Mouse (Mus musculus): Measurements from ENCODE around the gene Tox2.

Tox2 gene

DNA sequence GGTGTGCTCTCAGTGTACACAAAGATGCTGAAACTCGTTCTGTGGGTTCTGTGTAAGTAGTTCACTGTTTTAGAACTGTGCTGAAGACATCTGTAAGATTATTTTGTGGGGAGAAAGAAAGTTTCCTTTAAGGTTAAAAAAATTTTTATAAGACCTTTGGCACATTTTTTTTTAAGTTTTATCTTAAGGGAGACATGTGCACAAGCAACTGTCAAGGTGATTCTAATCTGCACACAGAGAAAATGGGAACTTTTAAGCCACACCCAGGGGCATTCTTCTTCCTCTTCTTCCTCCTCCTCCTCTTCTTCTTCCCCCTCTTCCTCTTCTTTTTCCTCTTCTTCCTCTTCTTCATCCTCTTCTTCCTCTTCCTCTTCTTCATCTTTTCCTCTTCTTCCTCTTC, 120.2 kb downstream of the Tox2 start:
- no peak for DNase-seq (ENCODE audit: low spot score)

DNA sequence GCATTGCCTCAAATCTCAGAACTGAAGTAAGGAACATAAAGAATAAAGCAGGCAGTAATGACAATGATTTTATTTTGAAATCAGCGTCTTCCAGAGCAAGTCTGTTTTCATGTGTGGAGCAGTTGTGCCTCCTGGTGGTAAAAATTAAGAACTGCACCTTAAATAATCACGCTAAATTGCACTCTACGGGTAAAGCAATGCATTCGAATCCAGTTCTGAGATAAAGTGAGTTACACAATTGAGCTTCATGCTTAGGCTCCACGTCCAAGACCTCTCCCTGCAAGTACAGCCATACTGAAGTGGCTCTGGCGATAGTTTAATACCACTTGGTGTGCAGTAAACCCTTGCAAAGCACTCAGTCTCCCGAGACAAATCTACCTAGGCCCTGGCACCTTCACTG, 127.8 kb downstream of the Tox2 start:
- DNase-seq (ENCODE audit: low spot score), result no peak

DNA sequence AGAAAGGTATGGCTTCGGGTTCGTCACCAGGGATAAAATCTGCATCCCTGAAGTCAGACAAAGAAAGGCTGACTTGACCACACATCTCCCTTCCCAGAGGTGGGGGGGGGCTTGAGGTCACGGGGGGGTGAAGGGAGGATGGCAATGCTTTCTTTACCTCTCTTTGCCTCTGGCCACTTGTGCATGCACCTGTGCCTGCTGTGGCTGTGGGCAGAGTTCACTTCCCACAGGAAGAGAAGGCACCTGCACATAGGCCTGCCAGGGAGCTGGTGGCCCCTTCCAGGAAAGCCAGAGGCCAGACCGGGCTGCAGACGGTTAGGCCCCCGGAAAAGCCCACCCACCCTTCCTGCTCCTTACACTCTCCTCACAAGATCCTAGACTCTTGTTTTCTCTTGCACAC, 128.5 kb downstream of the Tox2 start:
- no peak for DNase-seq (ENCODE audit: low spot score)

DNA sequence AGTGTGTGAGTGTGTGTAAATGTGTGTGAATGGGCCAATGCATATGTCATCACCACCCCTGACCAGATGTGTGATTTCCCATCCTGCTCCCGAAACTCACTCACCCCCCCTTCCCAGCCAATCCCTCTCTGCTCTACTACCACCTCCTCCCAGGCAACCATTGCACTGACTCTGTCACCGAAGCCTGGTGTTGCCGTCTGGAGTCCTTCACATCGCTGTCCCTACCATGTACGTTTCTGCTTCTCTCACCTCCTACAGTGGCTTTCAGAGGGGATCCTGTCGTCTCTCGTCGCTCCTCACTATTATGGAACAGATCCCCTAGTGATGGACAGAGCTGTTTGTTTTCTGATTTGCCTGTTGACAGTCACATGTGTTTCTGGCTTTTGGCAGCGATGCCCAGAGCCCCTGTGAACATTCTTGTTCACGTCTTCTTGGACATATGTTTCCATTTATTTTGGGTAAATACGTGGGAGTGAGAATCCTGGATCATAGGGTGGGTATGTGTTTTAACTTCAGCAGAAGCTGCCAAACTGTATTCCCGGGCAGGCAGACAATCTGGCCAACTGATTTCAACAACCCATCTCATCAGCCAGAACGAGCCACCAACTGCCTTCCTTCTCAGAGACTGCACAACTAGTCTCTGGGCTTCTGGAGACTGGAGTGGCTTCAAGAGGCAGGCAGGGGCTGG, 129.6 kb downstream of the Tox2 start:
- DNase-seq (ENCODE audit: low spot score), result no peak

DNA sequence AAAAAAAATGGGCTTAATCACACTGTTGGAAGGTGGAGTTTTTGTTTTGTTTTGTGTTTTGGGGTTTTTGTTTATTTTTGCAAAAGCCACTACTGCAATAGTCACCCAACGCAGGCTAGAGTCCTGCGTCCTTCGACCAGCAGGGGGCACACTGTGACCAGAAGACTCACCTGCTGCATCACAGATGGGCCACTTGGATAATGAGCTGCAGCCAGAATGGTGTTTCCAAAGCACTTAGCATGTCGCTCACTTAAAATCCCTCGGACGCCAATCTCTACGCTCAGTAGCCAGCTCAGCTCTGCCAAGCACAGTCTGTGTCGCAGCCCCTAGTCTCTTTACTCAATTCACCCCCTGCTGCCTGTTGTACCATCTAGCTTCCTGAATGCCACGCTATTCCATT, 137.3 kb downstream of the Tox2 start:
- DNase-seq (ENCODE audit: low spot score), result peak; percentile 87

DNA sequence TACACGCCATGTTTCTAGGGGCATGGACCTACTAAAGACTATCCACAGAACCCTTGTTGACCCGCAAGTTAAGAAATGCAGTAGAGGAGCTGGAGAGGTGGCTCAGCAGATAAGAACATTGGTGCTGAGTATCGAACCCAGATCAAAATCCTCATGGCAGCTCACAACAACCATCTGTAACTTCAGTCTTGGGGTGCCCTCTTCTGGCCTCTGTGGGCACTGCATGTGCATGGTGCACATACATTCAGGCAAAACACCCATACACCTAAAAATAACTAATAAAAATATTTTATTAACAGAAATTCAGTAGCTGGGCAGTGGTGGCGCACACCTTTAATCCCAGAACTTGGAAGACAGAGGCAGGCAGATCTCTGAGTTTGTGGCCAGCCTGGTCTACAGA, 140.7 kb downstream of the Tox2 start:
- DNase-seq (ENCODE audit: low spot score), result peak; percentile 58

DNA sequence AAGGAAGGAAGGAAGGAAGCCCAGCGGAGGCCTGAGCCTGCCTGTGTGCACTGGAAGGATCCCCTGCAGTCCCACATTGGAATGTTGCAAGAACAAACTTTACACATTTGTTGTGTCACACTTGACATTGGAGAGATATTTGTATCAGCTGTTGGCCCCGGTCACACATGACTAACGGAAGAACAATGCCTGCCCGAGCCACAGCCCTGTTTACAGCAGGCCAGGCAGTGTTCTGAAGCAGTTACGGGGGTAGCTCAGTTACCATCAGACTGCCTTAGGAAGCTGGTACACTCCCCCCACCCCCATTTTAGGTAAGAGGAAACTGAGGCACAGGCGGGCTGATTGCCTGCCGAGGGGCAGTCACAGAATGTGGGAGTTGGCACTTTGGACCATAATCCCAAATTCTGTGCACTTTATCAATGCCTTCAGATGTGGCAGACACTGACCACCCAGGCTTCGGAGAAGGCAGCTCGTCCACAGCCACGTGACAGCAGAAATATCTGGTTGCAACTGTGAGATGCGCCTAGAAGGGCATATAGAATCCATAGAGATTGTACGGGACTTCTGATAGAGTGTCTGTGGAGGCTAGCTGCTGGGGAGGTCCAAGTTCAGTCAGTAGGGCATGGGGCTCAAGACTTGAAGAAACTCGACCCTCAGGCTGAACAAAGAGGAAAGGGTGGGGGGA, 142.2 kb downstream of the Tox2 start:
- no peak for DNase-seq (ENCODE audit: low spot score)

DNA sequence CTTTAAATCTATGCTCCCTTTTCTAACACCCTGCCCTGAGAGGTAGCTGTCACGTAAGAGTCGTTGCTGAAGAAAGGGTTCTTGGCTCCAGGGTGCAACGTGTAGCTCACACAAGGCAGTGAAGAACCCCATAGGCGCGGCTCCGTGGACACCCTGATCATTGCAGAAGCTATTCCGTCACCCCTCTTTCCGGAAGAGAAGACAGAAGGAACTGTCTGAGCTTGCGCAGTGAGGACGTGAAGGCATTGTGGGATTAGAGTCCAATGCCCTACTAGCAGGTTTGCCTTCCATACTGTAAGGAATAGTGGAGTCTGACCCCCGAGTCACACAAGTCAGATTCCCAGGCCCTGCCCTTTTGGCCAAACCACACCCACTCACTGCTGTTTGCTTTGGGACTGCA, 143.6 kb downstream of the Tox2 start:
- no peak for DNase-seq (ENCODE audit: low spot score)

DNA sequence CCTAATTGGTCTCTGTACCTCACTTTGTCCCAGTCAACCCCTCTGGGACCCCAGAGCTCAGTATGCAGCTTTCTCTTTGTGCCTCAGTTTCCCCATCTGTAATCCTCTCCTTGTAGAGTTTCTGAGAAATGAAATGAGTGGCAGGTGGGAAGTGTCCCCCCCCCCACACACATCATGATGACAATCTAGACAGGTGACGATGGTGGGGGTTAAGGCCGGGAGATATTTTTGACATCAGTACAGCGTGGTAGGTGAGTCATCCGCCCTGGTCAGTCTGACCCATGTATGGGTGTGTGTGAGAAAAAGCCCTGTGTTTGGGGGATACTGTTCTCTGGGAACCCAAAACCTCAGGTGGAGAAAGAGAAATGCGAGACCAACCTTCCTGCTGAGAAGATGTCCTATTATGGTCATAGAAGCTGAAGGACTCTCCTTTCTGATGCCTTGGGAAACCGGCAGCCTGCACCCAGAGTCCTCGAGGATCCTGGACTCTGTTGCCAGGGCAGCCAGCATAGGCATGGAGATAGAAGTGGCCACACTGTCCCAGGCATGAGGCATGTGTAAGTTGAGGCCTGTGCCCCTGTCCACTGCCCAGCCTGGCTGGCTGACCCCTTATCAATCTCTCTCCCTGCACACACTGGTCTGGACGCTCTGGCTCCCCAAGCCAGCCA, 144.7 kb downstream of the Tox2 start:
- DNase-seq (ENCODE audit: low spot score), result no peak

DNA sequence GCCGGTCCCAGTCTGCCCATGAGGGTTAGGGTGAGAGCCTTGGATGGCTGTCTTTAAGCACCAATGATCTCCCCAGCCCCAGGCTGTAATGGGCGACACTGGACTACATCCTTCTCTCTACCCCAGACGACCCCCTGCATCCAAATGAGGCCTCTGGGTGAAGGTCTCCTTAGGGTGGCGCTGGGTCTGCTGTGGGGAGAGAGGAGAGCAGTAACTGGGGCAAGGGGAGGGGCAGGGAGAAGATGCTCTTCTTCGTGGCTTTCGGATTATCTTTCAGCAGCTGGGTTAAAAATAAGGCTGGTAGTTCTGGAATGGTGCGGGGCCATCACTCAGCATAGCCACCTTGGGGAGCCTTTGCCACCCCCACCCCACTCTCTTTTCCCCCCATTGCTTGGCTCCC, 145.8 kb downstream of the Tox2 start:
- no peak for DNase-seq (ENCODE audit: low spot score)

DNA sequence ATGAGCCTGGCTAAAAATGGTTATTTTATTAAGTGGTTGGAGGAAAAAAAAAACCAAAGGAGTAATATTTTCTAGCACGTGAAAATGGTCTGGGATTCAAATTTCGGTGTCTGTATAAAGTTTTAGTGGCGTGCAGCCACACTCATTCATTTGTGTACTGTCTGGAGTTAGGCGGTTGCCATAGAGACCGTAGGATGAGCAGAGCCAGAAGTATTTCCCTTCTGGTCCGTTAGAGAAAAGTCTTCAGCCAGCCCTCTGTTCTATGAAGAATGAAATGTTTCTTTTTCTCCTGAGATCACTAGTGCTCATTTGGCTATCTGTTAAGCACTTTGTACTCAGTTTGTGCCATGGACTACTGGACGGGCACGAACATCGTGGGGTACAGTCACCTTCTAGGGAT, 146.5 kb downstream of the Tox2 start:
- DNase-seq (ENCODE audit: low spot score), result no peak

DNA sequence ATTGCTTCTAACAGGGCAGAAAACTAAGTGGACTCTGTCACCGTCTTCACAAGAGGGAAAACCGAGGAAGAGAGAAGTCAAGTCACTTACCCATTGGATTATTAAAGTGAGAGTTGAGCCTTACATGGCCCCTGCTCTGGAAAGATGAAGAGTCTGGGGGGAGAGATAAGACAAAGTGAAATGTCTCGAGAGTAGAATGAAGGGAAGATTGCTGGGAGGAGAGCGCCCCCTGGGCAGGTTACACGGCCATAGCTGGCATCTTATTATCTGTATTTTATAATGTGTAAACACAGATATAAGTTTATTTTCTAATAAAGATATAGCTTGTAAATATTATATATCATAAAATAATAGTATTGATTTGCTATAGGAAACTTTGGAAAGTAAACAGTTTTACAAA, 147.5 kb downstream of the Tox2 start:
- DNase-seq (ENCODE audit: low spot score), result no peak

DNA sequence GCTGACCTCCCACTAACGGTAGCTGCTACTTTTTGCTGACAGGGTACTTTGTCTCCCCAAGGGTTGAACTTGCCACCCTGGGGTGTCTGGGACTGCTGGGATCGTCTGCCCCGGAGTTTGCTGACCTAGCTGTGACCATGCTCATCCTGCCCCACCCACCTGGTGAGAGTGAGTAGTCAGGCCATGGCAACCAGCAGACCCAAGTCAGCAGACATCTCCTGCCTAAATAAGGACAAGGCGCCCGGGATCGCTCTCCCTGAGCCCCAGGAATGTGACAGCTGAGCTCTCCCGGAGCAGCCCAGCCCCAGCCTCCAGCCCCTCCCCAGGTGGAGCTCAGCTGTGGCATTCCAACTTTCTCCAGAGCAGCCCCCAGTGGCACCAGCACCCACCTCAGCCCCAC, 150.8 kb downstream of the Tox2 start:
- no peak for DNase-seq (ENCODE audit: low spot score)

DNA sequence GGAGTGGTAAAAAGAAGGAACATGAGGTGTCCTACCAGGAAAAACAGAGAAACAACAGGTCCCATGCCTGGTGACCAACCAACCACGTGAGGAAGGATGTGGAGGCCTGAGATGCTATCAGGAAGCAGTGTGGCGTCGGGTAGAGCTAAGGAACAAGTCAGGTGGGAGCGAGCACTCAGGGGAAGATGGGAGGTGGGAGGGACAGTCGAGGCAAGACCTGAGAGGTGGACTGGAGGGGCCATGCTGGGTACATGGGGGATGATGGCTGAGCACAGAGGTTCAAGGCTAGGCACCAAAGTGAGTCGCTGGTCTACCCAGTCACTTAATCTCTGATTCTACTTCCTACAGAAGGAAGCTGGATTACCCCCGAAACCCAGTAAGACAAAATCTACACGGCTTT, 152.7 kb downstream of the Tox2 start:
- DNase-seq (ENCODE audit: low spot score), result no peak

DNA sequence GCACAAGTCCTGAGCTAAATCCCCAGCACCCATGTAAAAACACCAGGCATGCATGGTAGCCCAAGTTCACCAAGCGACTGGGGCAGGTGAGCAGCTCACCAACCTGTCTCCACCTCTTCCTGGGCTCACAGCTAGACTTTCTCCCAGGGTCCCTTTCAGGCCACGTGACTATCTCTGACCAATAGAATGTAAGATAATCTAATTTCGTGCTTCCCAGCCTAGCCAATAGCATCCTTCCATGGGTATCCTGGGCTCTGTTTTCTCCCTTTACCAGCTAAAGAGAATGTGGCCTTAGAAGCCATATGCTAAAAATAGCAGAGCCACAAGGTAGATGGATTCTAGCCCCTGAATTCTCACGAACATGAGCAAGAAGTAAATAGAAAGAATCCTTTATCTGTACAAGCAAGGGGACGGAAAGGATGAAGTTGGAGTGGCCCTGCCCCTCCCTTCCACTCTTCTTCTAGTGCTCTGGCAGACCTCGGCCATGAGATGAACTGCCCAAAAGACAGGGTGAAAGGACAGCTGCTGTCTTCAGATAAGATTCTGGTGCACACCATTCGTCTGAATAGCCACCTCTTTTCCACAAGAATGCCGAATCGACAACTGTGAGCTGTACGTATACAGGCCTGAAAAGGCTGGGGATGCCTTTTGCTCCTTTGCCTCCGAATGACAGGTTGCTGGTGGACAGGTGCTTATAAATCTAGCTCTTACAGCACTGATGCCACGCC, 153.4 kb downstream of the Tox2 start:
- DNase-seq (ENCODE audit: low spot score), result no peak

DNA sequence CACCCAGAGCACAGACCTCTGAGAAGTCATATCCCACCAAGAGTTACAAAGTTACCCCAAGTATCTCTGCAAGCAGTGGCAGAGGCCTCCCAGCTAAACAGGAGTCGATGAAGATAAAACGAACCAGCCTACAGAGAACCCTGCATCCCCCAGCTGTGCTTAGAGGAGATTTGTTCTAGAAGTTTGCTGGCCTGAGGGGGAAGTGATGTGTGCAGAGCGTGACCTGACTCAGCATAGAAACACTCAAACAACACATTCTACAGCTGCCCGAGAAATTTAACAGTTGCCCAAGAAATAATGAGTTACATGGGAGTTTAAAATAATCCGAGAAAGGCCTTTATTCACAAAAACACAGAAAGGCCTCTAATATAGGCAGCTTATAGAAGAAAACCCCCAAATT, 155.7 kb downstream of the Tox2 start:
- DNase-seq (ENCODE audit: low spot score), result no peak

DNA sequence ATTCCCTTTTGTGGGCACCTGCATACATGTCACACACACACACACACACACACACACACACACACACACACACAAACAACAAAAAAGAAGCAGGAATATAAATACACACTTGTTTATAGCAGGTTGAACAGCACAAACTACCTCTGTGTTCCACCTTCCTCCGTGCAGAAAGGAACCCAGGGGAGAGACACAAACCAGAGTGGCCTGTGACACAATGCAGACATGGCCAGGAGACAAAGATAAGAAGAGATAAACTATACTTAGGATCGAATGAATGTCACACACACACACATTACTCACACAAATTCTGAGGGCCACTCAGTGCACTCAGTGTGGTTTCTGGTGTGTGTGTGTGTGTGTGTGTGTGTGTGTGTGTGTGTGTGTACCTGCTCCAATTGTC, 156.3 kb downstream of the Tox2 start:
- DNase-seq (ENCODE audit: low spot score), result no peak

DNA sequence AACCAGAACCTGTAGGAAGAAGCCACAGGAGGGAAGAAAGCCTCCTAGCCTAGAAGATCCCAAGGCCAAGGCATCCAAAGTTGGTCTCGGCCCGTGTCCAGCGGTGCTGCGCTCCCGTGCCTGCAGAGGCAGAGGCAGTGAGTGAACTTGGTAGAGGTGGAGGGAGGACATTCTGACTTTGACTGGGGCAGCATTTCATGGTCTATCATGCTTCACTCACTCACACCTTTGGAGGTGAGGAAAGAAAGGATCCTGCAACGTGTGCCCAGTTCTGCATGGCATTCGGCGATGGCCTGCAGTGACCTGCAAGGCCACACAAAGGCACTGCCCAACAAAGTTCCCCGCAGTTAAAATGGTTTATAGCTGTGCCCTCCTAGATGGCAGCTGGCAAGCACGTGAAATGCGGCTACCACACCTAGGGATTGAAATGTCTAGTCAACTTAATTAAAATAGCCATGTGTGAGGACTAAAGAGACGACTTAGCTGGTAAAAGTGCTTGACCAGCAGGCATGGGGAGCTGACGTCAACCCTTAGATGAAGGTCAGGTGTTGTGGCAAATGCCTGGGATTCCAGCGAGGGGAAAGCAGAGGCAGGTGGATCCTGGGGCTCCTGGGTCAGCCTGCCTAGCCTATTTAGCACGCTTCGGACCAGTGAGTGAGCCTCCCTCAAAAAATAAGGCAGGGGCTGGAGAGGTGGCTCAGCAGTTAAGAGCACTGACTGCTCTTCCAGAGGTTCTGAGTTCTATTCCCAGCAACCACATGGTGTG, 158.1 kb downstream of the Tox2 start:
- no peak for DNase-seq (ENCODE audit: low spot score)

DNA sequence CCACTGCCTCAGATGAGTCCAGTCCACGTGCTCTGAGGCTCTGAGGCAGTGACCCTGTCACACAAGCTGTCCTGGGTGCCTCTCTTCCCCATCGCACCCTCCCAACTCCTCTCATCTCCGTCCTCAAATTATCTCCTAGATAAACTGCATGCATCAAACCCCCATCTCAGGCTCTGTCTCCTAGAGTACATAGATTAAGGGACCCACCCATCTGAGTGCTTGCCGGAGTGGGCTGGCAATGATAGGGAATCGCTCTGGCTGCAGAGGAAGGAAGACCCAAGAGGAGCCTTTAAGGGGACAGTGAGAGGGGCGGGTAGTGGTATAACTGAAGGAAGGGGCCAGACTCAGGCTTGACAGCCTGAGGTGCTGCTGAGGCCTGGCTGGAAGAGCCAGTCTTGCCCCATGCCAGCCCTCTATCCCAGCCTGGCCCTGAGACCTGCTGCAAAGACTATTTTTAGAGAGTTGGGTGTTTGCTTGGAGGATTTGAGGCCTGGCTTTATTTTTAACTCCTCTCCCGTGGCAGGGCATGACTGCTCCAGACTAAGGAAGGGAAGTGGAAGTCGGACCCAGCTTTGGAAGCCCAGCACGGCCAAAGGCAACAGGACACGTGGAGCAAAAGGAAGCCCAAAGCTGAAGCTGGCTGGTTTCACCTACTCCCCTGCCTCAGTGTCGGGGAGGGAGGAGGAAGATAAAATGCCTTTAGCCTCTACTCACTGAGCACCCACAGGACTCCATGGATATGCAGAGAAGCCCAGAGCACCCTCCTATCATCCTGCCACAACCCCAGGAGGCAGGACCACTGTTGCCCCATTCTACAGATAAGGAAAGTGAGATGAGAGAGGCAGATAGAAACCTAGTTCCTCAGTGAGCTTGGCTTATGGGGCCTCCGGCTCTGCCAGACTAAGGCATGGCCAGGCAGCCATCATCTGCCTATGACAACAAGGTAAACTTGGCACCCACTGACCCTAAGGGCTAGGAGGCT, 160.3 kb downstream of the Tox2 start:
- no peak for DNase-seq (ENCODE audit: low spot score)

DNA sequence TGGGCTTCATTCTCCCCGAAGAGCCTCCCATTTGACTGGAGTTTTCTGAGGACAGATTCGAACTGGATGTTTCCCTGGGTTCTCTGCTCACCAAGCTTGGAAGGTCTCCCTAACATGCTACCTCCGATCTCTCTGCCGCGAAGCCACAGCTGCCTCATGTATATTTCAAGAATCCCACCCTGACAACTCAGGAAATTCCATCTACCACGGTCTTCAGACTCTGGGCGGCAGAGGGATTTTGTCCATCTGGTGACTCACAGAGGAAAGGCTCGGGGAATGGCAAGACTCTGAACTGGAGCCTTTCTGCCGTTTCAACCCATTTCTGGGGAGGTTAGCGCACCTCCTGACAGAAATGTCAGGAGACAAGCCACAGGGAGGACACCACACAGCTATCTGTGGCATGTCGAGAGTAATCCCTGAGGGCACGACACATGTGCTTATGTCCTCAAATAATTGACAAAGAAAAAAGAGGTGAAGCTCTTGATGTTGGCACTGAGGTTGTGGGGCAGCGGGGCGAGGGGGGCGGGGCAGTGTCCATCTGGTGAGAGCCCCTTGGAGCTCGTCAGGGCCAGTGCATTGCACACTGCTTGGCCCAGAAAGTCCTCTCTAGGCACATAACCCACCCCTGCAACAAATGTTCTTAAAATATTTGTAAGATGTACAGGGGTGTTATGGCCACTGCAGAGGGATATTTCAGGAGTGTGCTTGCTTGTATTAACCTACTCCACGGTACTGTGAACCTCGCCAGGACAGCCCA, 162.0 kb downstream of the Tox2 start:
- no peak for DNase-seq (ENCODE audit: low spot score)
